In the genomic region with DNA sequence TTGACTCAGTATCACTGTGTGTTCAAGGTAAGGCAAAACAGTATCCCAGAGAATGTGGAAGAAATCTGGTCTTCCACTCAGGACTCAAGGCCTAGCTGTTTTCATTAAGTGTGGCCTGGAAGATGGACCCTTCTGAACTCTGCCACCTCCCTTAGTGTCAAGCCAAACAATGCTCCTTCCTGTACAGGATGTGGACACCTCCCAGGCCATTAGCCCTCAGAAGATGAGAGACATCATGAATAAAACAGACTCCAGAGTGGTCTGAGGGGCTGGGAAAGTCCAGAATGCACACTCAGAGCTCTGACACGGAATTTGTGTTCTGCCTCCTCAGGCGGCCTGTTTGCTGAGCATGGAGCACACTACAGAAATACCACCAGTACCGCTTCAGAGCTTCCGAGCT, we compare ENCODE assay signal across 19 mouse cellular contexts.
DNase-seq lines count a peak whose midpoint lies in the region.
"Had no signal": no experiment of that assay in that cellular context is flagged by ENCODE, and none has a peak within 500 bp of the region (broad histone marks: within the 10 kb centered on the region; RNA-seq: fewer than 3 reads in every experiment).

No protein-coding gene starts in this region.

- no peak overlapping the region for H3K4me3 ChIP-seq in forebrain, embryonic 10.5 days
- H3K4me3 ChIP-seq: embryonic facial prominence, embryonic 12.5 days; intestine, embryonic 15.5 days; limb, embryonic 15.5 days; myocyte; neural tube, embryonic 15.5 days had no signal

- intact Hi-C loops in heart, postnatal 36 days (cut with DNase I), result loop anchor here (1.0 to 5.0 kb wide), 3 partner anchors 34 to 262 kb away; no protein-coding TSS in a partner anchor

- H3K36me3 ChIP-seq in forebrain, embryonic 10.5 days (replicated peaks), result peaks cover 8% of the 10 kb centered on the region
- H3K36me3 ChIP-seq: G1E; intestine, embryonic 15.5 days; limb, embryonic 15.5 days; neural tube, embryonic 15.5 days had no signal

- peak; percentile 15 for DNase-seq in adrenal gland, adult 2 months
- DNase-seq in adrenal gland, postnatal 25 days, result no peak
- DNase-seq in kidney, adult 11 months, result peak; percentile 37
- DNase-seq in kidney, adult 8-10 months, result no peak
- peak; percentile 20 to 30 for DNase-seq in heart, postnatal 36 days
- peak; percentile 30 for DNase-seq in lung, postnatal 10 days
- DNase-seq in spleen, adult 18-20 months, result no peak
- no peak for DNase-seq in forebrain, embryonic 10.5 days (ENCODE audit: extremely low spot score, low spot score)
- DNase-seq: cerebellum, adult 11 months; cerebellum, postnatal 36 days; midbrain, embryonic 14.5 days; thymus, postnatal 25 days had no signal

- H3K27me3 ChIP-seq in forebrain, embryonic 10.5 days (ENCODE audit: poor library complexity, severe bottlenecking), result no peaks in the 10 kb centered on the region
- H3K27me3 ChIP-seq: embryonic facial prominence, embryonic 12.5 days; intestine, embryonic 15.5 days; limb, embryonic 15.5 days; neural tube, embryonic 15.5 days had no signal

- no peaks in the 10 kb centered on the region for H3K4me1 ChIP-seq in forebrain, embryonic 10.5 days
- H3K4me1 ChIP-seq: embryonic facial prominence, embryonic 12.5 days; intestine, embryonic 15.5 days; limb, embryonic 15.5 days had no signal

- no peak overlapping the region for H3K27ac ChIP-seq in forebrain, embryonic 10.5 days
- H3K27ac ChIP-seq: embryonic facial prominence, embryonic 12.5 days; hindbrain, embryonic 14.5 days; intestine, embryonic 15.5 days; limb, embryonic 15.5 days; neural tube, embryonic 15.5 days had no signal

- WGBS in forebrain, embryonic 10.5 days, result 89% methylated on average over 4 of the region's 4 CpGs

- H3K9me3 ChIP-seq in forebrain, embryonic 10.5 days, result 0 out of 2 replicates have a peak, but pooled peaks cover 2% of the 10 kb centered on the region
- H3K9me3 ChIP-seq: embryonic facial prominence, embryonic 12.5 days; intestine, embryonic 15.5 days; limb, embryonic 15.5 days; neural tube, embryonic 15.5 days had no signal

Comparison
In these comparisons a context has a peak if more than half of its experiments do, and no peak if none do; other contexts are left out.
1. DNase-seq: peak in adrenal gland, adult 2 months (single experiment), kidney, adult 11 months (single experiment), heart, postnatal 36 days (2 of 2) and lung, postnatal 10 days (single experiment); none in adrenal gland, postnatal 25 days (single experiment), kidney, adult 8-10 months (0 of 2), spleen, adult 18-20 months (0 of 2) and forebrain, embryonic 10.5 days (single experiment).